27 mouse cellular contexts compared by ENCODE assay signal in the genomic region with DNA sequence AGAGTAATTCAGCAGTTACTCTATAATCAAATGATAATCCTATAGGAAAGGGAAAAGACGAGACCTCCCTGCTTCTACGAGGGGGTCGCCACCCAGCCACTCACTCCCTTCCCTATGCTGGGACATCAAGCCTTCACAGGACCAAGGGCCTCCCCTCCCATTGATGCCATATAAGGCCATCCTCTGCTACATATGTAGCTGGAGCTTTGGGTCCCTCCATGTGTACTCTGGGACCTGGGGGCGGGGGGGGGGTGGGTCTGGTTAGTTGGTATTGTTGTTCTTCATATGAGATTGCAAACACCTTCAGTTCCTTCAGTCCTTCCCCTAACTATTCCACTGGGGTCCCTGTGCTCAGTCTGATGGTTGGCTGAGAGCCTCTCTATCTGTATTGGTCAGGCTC.
"Had no signal": no experiment of that assay in that cellular context is flagged by ENCODE, and none has a peak within 500 bp of the region (broad histone marks: within the 10 kb centered on the region; RNA-seq: fewer than 3 reads in every experiment).

No protein-coding gene starts in this region.

- DNase-seq: gastrocnemius, adult 2 months; gastrocnemius, postnatal 10 days; gastrocnemius, postnatal 25 days; heart, postnatal 4 days; kidney, adult 11 months; kidney, adult 2 months; kidney, adult 9 months; kidney, postnatal 14 days; kidney, postnatal 36 days; layer of hippocampus, adult 9-11 months; layer of hippocampus, postnatal 36 days; left cerebral cortex, postnatal 4 days had no signal

- H3K4me2 ChIP-seq: heart, embryonic 11.5 days; heart, embryonic 13.5 days; heart, embryonic 15.5 days; hindbrain, embryonic 12.5 days; hindbrain, embryonic 14.5 days; intestine, embryonic 15.5 days; kidney, embryonic 15.5 days; limb, embryonic 13.5 days; limb, embryonic 15.5 days had no signal

- H3K9me3 ChIP-seq: heart, embryonic 13.5 days; heart, embryonic 15.5 days; hindbrain, embryonic 10.5 days; hindbrain, embryonic 12.5 days; intestine, embryonic 15.5 days; kidney, embryonic 15.5 days; limb, embryonic 13.5 days; limb, embryonic 15.5 days had no signal

- H3K4me3 ChIP-seq: gastrocnemius, adult 2 months; heart, adult 2 months; heart, embryonic 13.5 days; heart, embryonic 15.5 days; hindbrain, embryonic 10.5 days; hindbrain, embryonic 12.5 days; intestine, embryonic 15.5 days; kidney, embryonic 15.5 days; limb, embryonic 13.5 days; limb, embryonic 15.5 days had no signal

- H3K27ac ChIP-seq: gastrocnemius, adult 2 months; heart, adult 2 months; heart, embryonic 13.5 days; heart, embryonic 15.5 days; hindbrain, embryonic 10.5 days; hindbrain, embryonic 12.5 days; hindbrain, embryonic 14.5 days; intestine, embryonic 15.5 days; kidney, postnatal 0 days; limb, embryonic 13.5 days; limb, embryonic 15.5 days had no signal

- H3K36me3 ChIP-seq: heart, embryonic 13.5 days; heart, embryonic 15.5 days; hindbrain, embryonic 10.5 days; hindbrain, embryonic 12.5 days; intestine, embryonic 15.5 days; kidney, embryonic 15.5 days; limb, embryonic 13.5 days; limb, embryonic 15.5 days had no signal

- H3K27me3 ChIP-seq: heart, embryonic 15.5 days; hindbrain, embryonic 12.5 days; kidney, embryonic 15.5 days had no signal

- H3K9ac ChIP-seq: heart, embryonic 13.5 days; heart, embryonic 15.5 days; hindbrain, embryonic 12.5 days; hindbrain, embryonic 14.5 days; intestine, embryonic 15.5 days; kidney, embryonic 15.5 days; limb, embryonic 13.5 days; limb, embryonic 15.5 days had no signal

- ATAC-seq: forebrain, embryonic 16.5 days; hindbrain, embryonic 16.5 days; inflammation-experienced regulatory T-cells, adult 6 months; intestine, embryonic 15.5 days had no signal
